Mouse (Mus musculus): ENCODE data around the gene Dis3l2.

Dis3l2 gene

DNA sequence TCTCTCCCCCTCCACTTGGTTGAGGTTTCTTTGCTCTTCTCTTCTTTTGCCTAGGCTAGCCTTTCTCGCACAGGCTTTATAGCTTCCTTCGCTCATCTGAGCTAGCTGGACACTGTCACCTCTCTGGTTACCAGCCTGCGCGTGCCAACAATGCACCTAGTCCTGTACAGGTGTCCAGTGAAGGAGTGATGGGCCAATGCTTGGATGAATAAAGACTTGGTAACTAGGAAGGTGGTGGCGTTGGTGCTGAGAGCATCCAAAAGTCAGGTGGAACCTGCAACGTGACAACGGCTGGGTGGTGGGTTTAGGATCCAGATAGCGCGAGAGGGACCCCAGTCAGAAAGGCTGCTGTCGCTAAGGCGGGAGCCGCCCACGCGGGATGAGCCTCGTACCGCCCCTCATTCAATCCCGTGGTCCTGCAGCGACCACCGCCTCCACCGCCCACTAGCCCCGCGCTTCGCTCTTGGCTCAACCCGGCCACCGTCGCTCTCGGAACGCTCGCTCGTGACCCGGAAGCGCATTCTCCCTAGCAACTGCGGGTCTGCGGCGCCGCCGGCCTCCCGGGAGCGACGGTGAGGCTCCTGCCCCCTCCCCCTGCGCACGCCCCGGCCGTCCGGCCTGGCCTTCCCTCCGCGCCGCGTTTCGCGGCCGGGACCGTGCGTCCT is at the start of gene Dis3l2:
Gene Dis3l2, plus strand, starts transcription at position 509 of the 665 bp plus-strand sequence.
- in situ Hi-C loops (cut with MboI, MseI): no loop called here

DNA sequence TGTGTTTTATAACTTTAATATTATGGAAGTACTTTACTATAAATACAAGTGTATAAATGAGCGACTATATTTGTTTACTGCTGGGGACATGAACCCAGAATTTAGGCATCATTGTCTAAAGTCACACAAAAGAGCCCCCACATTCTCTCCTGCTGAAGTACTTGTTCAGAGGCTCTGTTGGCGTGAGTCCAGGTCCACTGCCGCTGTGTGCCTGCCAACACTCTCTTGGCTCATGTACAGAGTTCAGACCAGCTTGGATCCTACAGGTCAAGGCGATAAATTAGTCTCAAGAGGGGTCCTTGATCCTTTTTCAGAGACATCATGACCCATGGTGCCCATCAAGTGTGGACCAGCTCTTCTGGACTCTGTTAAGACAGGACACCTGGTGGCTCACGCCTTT is 46.5 kb upstream of the Dis3l2 start:
- in situ Hi-C loops (cut with MboI, MseI): no loop called here

DNA sequence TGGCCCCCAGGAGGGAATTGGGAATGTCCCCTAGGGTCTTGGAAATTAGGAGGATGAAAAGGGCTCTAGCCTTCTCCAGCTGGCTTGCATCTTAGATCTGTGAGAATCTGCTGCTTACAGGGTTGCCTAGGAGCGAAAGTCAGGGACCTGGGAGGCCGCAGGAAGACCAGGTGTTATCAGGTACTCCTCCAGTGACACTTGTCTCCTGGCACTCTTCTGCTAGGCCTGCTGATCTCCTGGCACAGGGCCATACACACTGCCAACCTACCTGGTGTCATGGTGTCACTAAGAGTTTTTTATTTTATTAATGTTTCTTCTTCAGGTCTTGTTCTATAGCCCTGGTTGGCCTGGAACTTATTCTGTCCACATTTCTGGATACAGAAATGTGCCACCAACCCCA is 38.5 kb upstream of the Dis3l2 start:
- in situ Hi-C loops (cut with MboI, MseI): loop anchor here (5.0 kb wide), 1 partner anchor 377 kb away; no protein-coding TSS in a partner anchor

GRCm38 (mm10) chr1:86669552-86670273 is 33.9 kb upstream of the Dis3l2 start:
- in situ Hi-C loops (cut with MboI, MseI): loop anchor here (5.0 kb wide), 1 partner anchor 373 kb away; no protein-coding TSS in a partner anchor

GRCm38 (mm10) chr1:86670279-86671038 is 33.1 kb upstream of the Dis3l2 start, which contains the start of gene Nppc:
TSS of gene Nppc (minus strand) at chr1:86670571.
- in situ Hi-C loops (cut with MboI, MseI): no loop called here

DNA sequence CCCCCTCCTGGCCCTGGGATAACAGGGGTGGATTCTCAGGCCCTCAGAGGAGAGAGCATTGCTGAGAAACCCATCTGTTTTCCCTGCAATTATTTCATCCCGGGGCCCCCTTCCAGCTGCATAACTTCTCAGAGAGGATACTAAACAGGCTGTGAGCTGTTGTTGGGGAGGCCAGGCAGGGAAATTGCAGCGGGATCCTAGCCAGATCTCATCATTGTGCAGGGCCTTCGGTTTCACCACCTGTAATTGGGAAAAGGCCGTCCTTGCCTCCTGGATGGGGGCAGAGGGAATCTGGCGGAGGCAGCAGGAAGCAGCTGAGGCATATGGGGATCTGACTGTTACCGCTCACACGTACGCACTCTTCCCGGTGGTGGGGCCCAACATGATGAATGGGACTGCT is 29.2 kb upstream of the Dis3l2 start:
- in situ Hi-C loops (cut with MboI, MseI): no loop called here

DNA sequence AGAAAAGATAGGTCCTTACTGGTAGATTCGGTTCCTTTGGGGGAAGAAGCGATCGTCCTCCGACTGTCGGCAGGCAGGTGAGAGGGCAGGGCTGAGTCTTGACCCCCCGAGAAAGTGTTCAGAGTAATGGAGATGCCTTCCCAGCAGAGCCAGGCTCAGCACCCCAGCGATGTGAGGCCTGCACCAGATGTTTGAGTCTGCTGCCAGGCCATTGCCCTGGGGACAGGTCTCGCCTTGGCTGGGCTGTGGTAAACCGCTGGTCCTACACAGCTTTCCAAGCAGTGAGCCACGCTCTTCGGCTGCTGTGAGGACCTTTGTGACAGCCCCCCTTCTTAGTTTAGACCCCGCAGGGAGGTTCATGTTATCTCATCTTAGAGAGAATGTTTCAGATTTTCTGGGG is 28.5 kb upstream of the Dis3l2 start:
- in situ Hi-C loops (cut with MboI, MseI): no loop called here

DNA sequence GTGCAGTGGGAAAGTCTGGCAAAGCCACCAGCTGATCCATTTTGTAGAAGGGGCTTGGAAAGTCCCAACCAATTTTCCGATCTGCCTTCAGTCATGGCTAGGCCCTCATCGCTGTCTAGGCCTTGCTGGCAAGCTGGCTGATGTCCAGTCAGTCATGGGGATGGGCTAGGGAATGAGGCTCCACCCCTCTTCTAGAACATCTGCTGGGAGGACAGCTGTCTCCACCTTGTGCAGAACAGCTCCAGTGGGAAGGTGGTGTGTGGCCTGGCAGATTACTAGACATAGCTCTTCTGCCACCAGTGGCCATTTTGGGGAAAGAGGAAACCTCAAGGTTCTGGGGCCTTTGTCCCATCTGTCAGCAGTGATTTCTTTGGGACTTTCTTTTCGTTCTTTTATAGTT is 26.0 kb upstream of the Dis3l2 start:
- in situ Hi-C loops (cut with MboI, MseI): no loop called here

DNA sequence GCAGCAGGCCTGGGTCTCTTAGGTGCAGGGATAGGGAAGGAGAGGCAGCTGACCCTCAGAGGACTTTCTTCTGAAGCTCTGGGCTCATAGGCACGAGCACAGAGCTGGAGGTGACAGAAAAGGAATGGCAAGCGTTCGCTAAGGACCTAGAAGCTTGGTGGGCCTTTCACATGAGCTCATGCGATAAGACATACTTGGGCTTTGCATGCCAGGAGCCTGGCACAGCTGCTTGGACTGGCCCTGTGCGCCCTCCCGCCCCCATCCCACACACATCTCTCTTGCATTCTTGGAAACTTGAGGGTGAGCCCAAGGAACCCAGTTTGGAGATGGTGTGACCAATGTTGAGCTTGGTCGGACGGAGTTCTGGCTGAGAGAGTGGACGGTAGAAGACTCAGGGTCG is 24.9 kb upstream of the Dis3l2 start:
- in situ Hi-C loops (cut with MboI, MseI): no loop called here

- in situ Hi-C loops (cut with MboI, MseI): no loop called here
Measured at GRCm38 (mm10) chr1:86687236-86687635, 16.4 kb upstream of the Dis3l2 start.

DNA sequence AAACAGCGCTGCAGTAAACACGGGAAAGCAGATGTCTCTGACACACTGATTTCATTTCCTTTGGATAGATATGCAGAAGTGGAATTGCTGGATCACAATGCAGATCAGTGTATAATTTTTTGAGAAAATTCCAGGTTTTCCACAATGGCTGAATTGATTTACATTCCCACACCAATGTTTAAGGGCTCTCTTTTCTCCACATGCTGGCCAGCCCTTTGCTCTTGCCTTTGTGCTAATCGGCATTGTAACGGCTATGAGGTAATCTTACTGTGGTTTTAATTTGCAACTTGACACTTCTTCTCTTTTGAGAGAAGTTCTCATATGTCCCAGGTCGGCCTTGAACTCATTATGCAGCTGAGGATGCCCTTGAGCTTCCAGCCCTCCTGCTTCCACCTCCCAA is 12.6 kb upstream of the Dis3l2 start:
- in situ Hi-C loops (cut with MboI, MseI): no loop called here

DNA sequence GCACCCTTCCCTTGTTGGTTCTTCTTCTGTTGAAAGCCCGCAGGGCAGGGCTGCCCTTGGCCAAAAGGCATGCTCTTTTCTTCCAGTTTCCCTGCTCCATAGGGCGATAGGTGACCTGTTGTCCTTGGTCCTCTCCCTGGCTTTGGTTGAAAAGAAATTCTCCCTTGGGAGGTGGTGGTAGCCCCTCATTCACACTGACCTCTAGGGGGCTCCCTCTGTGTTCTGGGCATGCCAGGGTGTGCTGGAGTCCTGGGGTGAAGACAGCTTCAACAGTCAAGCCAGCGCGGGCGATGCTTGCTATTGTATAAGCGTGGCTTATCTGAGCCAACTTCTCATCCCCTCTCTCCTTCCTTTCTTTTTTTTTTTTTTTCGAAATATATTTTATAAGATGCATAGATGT is 6.7 kb upstream of the Dis3l2 start:
- in situ Hi-C loops (cut with MboI, MseI): no loop called here

DNA sequence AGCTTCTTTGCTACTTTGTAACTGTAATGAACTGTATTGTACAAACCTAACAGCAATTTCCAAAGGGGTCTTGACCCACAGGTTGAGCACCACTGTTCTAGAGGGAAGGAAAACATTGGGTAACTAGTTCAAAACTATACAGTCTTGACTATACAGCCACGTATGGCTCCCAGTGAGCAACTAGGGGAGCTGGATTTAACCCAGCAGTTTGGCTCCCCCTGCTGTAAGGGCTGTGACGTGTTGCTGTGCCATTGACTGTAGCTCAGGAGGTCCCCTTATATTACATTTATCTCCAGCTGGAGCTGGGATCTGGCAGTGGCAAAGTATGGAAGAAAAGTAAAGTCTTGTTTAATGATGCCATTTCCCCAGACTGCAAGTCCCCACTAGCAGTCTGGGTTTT is 4.9 kb upstream of the Dis3l2 start:
- in situ Hi-C loops (cut with MboI, MseI): no loop called here

DNA sequence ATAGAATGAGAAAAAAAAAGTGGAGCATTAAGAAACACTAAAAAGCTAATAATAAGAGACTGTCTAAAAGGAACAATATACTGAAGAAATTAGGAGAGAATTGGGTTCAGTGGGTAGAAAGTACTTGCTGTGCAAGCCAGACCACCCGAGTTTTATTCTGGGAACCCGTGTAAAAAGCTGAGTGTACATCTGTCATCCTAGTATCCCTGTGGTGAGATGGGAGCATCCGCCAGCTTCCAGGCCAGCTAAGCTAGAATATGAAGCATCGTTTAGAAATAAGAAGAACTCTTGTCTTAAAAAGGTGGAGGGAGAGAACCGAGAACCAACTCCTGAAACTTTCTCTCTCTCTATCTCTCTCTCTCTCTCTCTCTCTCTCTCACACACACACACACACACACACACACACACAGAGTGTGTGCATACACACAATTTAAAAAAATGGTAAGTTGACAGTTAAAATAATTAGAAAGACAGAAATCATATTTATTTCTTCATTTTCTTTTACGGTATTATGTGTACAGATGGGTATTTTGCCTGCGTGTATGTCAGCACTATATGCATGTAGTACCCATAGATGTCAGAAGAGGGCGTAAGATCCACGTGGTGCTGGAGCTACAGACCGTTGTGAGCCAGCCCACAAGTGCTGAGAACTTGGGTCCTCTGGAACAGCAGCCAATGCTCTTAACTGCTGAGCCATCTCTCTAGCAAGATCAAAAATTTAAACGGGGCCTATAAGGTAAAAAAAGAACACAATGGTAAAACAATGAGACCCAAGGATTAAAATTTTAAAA is 4.1 kb upstream of the Dis3l2 start:
- in situ Hi-C loops (cut with MboI, MseI): no loop called here

DNA sequence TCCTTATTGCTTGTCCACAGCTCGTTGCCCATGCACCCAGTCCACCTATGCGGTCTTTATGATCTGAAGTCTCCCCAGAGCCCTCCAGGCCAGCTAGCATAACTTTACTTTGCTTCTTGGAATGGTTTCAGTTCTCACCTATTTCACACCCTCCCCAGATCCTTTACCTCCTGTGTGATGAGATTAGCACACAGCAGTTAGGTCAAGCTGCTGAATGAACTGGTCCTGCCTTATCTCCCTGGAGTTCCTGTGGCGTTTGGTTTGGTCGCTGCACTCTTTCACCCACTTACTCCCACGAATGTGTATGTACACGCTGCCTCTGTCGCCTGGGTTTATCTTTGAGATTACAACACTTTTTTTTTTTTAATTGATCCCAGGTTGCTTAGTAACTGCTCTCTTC is 3.2 kb upstream of the Dis3l2 start:
- in situ Hi-C loops (cut with MboI, MseI): no loop called here

GRCm38 (mm10) chr1:86703965-86704326 is 338 bp downstream of the Dis3l2 start:
- in situ Hi-C loops (cut with MboI, MseI): no loop called here

DNA sequence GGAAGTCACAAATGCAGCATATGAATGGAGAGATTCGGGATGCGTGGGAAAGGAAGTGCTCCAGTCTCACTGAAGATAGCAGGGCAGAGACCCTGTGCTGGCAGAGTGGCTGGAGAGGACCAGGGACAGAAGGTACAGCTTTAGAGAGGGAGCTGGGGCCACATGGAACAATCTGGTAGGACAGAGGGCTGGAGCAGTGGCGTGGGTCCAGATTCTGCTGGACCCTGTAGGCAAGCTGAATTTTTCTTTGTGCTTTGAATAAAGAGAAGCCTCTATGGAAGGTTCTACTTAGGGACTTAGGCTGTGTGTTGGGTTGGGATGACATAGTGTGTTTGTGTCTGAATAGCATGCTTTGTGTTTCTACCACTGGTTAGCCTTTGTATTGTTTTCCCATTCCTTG is 1.9 kb downstream of the Dis3l2 start:
- in situ Hi-C loops (cut with MboI, MseI): no loop called here

DNA sequence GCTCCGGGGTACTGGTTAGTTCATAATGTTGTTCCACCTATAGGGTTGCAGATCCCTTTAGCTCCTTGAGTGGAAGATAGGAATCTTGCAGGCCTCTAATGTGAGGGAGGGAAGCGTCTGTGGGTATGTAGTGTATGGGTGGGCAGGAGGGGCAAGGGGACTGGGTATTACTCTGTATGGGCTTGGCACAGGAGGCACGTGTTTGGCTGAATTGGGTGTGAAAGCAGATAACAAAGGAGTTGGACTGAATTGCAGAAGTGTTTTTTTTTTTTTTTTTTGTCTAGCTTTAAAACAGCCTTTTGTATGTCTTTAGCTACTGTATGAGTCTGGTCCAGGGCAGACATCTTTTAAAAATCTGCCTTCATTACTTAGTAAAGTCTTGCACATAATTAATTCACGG is 5.9 kb downstream of the Dis3l2 start:
- in situ Hi-C loops (cut with MboI, MseI): no loop called here

GRCm38 (mm10) chr1:86712045-86712444 is 8.4 kb downstream of the Dis3l2 start:
- in situ Hi-C loops (cut with MboI, MseI): no loop called here

DNA sequence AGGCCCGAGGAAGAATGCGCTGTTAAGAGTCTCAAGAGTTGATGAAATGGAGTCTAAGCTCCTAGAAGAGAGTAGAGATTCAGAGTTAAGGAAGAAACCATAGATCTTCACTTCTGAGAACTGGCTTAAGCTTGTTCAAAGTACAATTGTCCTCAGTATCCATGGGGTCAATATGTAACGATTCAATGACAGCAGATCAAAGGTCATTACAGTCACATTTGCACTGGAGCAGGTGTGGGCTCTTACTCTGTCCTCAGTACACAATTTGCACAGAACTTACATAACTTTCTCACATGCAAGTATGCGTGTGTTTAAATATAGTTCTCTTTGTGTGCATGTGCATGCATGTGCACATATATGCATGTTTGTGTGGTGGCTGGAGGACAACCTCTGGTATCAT is 9.4 kb downstream of the Dis3l2 start:
- in situ Hi-C loops (cut with MboI, MseI): no loop called here

- in situ Hi-C loops (cut with MboI, MseI): no loop called here
Measured at GRCm38 (mm10) chr1:86718190-86718589, 14.6 kb downstream of the Dis3l2 start.

DNA sequence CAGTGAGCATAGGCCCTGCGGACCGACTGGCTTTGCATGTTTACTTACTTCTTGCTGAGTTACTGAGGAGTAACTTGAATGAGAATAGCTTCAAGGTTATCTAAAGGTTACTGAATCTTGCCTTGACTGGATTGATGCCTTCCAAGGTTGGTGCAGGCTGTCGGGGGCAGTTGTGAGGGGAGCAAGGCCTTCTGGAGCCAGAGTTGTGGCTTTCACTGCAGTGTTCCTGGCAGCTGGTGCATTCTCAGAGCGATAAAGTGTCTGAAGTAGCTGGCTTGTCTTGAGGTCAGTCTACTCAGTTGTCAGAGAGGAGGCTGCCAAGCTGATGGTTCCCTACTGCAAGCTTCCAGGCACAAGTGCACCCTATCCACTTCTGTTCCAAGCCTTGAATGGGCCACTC is 15.8 kb downstream of the Dis3l2 start:
- in situ Hi-C loops (cut with MboI, MseI): no loop called here
